Mouse (Mus musculus) splenic B cell, adult 2 months (primary cell): ENCODE measurements at regions not wholly inside any gene's neighbourhood (a gene's known extent, or its start where the extent isn't known, plus 50 kb on each side); places are given as distances from the start of the nearest gene placed in this dataset.
A peak's percentile ranks its signal among the peaks of the same experiment; 100 is the strongest.

Experiments
- DNase-seq: peaks from one replicate; pipeline ENCODE4 v3.0.0-alpha.2; 2011; ENCODE audit warnings: low read depth, low spot score
- H3K27me3 ChIP-seq: 2 replicates; pipeline ENCODE4 v1.6.1; 2012; ENCODE audit warnings: mild to moderate bottlenecking, low read length, moderate library complexity, mixed read lengths; ENCODE audit not compliant: control insufficient read depth, poor library complexity, insufficient read depth, severe bottlenecking
- H3K36me3 ChIP-seq: 2 replicates; pipeline ENCODE4 v1.6.1; 2012; ENCODE audit warnings: mild to moderate bottlenecking, low read length, moderate library complexity, mixed read lengths; ENCODE audit not compliant: control insufficient read depth, poor library complexity, insufficient read depth, severe bottlenecking

GRCm38 (mm10) chr3:38050856-38051255 is 326.6 kb upstream of the Gm5148 start:
- no peaks in the 10 kb centered on the region for H3K36me3 ChIP-seq
- DNase-seq, result no peak
- no peaks in the 10 kb centered on the region; the same call in 1 of the 2 replicates for H3K27me3 ChIP-seq

DNA sequence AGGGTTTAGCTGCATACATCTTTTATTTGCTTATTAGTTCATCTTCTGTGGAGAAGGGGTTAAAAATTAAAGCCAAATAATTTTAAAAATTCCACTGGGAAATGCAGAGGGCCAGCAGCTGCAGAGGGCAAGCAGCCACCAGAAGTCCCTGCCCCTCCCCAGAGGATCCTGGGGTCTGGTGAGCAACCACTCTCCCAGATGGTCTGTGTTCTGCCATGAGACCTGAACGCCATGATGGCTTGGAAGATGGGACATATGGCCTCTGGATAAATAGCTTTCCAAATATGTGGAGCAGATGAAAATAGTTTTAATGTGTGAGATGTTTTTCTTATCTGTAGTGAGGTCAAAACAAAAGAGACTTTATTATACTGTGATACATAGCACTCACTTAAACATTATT is 326.1 kb upstream of the Gm5148 start:
- no peak for DNase-seq
- Histone ChIP-seq H3K27me3 (no peaks in the 10 kb centered on the region; the same call in 1 of the 2 replicates), H3K36me3 (no peaks in the 10 kb centered on the region)

DNA sequence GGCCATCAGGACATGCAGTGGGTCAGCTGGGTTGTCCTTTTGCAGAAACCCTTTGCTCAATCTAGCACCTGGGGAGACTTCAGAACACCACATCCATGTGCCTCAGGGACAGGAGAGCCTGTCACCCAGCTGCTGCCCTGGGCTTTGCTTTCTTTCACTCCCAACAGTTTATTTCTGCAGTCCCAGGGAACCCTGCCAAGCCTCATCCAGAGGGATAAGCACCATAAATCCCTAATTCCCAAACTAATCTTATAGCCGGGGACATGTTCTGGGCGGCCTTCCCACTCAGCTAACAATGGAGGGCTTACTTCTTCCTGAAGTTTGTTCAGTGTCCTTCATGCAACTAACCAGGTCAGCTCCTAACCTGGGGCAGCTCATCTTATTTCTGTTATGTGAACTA is 325.0 kb upstream of the Gm5148 start:
- Histone ChIP-seq H3K36me3 (no peaks in the 10 kb centered on the region), H3K27me3 (no peaks in the 10 kb centered on the region; the same call in 1 of the 2 replicates)
- no peak for DNase-seq

DNA sequence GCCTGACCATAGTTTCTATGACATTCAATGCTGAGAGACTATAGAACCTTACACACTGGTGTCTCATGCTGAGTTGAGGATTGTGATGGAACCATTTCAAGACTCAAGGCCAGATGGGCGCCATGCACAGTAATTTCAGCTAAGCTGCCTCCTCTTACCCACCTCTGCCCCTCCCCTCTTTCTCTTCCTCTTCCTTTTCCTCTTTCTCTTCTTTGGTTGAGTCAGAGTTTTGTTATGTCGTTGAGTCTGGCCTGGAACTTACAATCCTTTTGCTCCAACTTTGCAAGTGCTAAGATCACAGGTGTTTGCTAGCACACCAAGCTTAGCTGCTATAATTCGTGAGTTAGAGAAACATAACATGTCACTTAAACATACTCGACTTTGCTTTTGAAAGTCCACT is 323.2 kb upstream of the Gm5148 start:
- DNase-seq, result peak; percentile 29
- H3K27me3 ChIP-seq, result no peaks in the 10 kb centered on the region; the same call in 1 of the 2 replicates

GRCm38 (mm10) chr3:38046611-38047010 is 322.3 kb upstream of the Gm5148 start:
- no peak for DNase-seq
- Histone ChIP-seq H3K36me3 (no peaks in the 10 kb centered on the region), H3K27me3 (no peaks in the 10 kb centered on the region; the same call in 1 of the 2 replicates)

More for the DNA sequence above, 323.2 kb upstream of the Gm5148 start:
- H3K36me3 ChIP-seq, result no peaks in the 10 kb centered on the region

DNA sequence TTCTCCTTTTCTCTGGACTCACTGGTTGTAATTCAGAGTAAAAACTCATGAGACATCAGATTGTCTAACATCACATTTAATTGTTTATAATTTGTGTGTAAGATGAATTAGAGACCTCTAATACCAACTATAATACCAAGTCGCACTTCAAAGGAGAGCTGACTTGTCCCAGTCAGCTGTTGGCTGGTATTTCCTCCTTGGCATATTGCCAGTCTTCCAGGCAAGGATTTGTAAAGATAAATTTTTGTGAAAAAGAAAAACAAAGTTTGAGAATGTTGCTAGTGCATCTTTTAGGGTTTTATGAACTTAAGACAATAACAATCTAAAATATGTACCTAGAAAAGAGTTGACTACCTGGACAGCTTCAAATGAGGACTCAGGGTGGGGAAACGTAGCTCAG is 321.7 kb upstream of the Gm5148 start:
- DNase-seq, result no peak
- Histone ChIP-seq H3K36me3 (no peaks in the 10 kb centered on the region), H3K27me3 (no peaks in the 10 kb centered on the region)

DNA sequence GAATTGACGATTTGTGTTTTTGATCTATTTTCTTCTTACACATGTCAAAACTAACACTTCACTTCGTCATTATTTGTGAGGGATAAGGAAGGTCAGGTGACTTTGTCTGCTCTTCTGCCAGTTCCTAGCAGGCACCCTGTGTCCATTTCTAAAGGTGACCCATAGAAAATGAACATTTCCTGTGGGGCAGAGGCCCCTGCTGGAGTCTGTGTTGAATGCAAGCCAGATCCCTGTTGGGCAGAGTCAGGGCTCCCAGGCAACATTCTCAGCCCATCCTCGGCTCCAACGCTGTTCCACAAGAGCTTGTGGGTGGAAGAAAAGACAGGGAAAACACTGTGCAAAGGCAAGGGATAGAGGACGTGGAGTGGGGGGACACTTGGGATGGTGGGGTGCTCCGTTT is 321.2 kb upstream of the Gm5148 start:
- DNase-seq, result no peak
- H3K36me3 ChIP-seq, result no peaks in the 10 kb centered on the region
- no peaks in the 10 kb centered on the region for H3K27me3 ChIP-seq

DNA sequence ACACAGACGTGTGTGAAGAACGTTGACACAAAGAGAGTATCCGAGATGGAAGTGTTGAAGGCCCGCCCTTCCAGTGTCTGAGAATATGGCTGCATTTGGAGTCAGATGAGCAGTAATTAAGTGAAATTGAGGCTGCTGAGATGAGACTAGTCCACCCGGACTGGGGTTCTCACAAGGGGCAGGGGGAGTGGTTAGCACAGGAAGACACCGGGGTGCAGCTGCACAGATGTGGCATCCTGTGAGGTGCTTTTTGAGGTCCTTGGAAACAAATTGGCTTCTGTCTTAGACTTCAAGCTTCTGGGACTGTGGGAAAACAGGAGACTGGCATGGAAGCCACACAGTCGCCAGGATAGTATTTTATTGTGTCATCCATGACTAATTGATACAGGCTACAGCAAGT is 320.0 kb upstream of the Gm5148 start:
- H3K27me3 ChIP-seq, result no peaks in the 10 kb centered on the region
- no peak for DNase-seq
- H3K36me3 ChIP-seq, result no peaks in the 10 kb centered on the region

- H3K27me3 ChIP-seq, result no peaks in the 10 kb centered on the region
- DNase-seq, result no peak
Observed at GRCm38 (mm10) chr3:38042614-38043013, 318.3 kb upstream of the Gm5148 start.

GRCm38 (mm10) chr3:38036131-38036530 is 311.8 kb upstream of the Gm5148 start:
- Histone ChIP-seq H3K36me3 (no peaks in the 10 kb centered on the region), H3K27me3 (no peaks in the 10 kb centered on the region)
- DNase-seq, result peak; percentile 25

More at GRCm38 (mm10) chr3:38042614-38043013, 318.3 kb upstream of the Gm5148 start:
- H3K36me3 ChIP-seq, result no peaks in the 10 kb centered on the region

- no peak for DNase-seq
- no peaks in the 10 kb centered on the region for H3K36me3 ChIP-seq
- no peaks in the 10 kb centered on the region for H3K27me3 ChIP-seq
Observed at GRCm38 (mm10) chr3:38034138-38034537, 309.8 kb upstream of the Gm5148 start.

GRCm38 (mm10) chr3:38014768-38015167 is 290.5 kb upstream of the Gm5148 start:
- DNase-seq, result no peak
- Histone ChIP-seq H3K27me3 (no peaks in the 10 kb centered on the region), H3K36me3 (no peaks in the 10 kb centered on the region)

GRCm38 (mm10) chr3:38009168-38009567 is 284.9 kb upstream of the Gm5148 start:
- no peaks in the 10 kb centered on the region for H3K27me3 ChIP-seq
- peak; percentile 31 for DNase-seq
- H3K36me3 ChIP-seq, result no peaks in the 10 kb centered on the region

- H3K36me3 ChIP-seq, result no peaks in the 10 kb centered on the region
- H3K27me3 ChIP-seq, result no peaks in the 10 kb centered on the region
- DNase-seq, result no peak
Observed at GRCm38 (mm10) chr3:38008321-38008720, 284.0 kb upstream of the Gm5148 start.

DNA sequence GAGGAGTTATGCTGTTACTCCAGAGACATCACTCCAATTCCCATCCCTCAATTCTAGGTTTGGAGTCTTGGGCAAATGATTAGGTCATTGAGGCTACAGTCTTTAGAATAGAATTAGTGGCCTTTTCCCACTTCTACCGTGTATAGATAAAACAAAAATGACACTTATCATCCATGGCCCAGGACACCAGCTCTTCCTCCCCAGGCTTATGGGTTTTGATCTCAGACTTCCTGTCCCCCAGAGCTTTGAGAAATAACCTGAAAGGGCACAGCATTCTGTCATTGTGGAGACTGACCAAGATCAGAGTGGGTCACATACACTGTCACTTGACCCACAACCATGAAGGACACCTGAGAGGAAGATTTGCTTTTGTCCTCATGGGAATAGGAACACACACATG is 283.3 kb upstream of the Gm5148 start:
- Histone ChIP-seq H3K36me3 (no peaks in the 10 kb centered on the region), H3K27me3 (no peaks in the 10 kb centered on the region)
- no peak for DNase-seq

GRCm38 (mm10) chr3:38002275-38002674 is 278.0 kb upstream of the Gm5148 start:
- Histone ChIP-seq H3K27me3 (no peaks in the 10 kb centered on the region), H3K36me3 (no peaks in the 10 kb centered on the region)
- DNase-seq, result no peak
